Mouse (Mus musculus): ENCODE measurements around the gene Rdh8. TPM values are rescaled to one million over a fixed set of nuclear protein-coding genes. Genes with fewer than 3 reads are reported as not detected.
A peak's percentile ranks its signal among the peaks of the same experiment; 100 is the strongest.
"Not testable (repeated sequence)": the region's sequence is repeated elsewhere in the genome, so short reads cannot be mapped to it uniquely, and the experiment has no call there.

Gene Rdh8
- polyA plus RNA-seq, 1 experiment, result not detected

DNA sequence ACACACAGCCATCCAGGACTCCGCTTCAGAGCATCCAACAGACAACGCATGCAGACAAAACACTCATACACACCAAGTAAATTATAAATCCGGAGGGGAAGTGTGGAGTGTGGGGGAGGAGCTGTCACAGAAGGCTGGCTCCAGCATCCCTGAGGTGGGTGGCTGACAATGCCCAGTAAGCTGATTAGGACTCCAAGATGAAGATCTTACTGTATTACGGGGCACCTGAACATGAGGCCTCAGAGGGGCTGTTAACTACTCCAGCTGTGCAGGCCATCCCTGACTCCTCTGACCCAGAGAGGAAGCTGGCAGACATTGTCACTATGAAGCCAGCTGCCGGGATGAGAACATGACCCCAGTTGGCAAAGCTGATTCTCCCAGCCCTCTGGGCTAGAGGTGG lies 1.7 kb downstream of the Rdh8 start:
- Histone ChIP-seq H3K27me3 (ENCODE audit: control insufficient read depth, insufficient read depth, low read length) (no peaks in the 10 kb centered on the region), H3K4me1 (ENCODE audit: control insufficient read depth, insufficient read depth, low read length) (peaks cover under 1% of the 10 kb centered on the region), H3K36me3 (ENCODE audit: control insufficient read depth, insufficient read depth, low read length) (no peaks in the 10 kb centered on the region), H3K27ac (ENCODE audit: control insufficient read depth, insufficient read depth, low read depth, low read length) (no peak overlapping the region), H3K4me3 (ENCODE audit: control insufficient read depth, low read depth, low read length) (no peak overlapping the region)
- no peak for TF ChIP-seq POLR2A (IDR thresholded peaks at IDR 0.05; ENCODE audit: control insufficient read depth, low read depth, low read length)
- TF ChIP-seq CTCF (IDR thresholded peaks at IDR 0.05; ENCODE audit: control insufficient read depth, insufficient read depth, insufficient replicate concordance, low read depth, low read length), result no peak

DNA sequence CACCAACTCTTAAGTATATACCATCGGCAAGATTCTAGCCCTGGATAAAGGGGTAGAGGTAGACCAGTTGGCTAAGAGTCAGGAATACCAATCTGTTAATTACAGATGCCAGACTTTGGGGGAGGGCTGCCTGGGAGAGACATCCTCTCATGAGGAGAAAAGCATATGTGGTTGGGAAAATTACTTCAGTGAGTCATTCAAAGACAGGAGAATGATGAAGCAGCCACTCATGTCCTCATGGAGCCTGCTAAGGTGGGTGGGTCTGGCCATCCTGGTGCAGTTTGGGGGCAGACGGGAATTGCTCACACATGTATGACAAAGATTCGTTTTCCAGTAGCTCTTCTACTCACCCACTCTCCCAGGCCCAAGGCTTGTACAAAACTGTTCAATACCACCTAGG lies 4.5 kb downstream of the Rdh8 start:
- Histone ChIP-seq H3K27me3 (ENCODE audit: control insufficient read depth, insufficient read depth, low read length) (no peaks in the 10 kb centered on the region), H3K4me3 (ENCODE audit: control insufficient read depth, low read depth, low read length) (no peak overlapping the region), H3K36me3 (ENCODE audit: control insufficient read depth, insufficient read depth, low read length) (no peaks in the 10 kb centered on the region), H3K4me1 (ENCODE audit: control insufficient read depth, insufficient read depth, low read length) (peaks cover 3% of the 10 kb centered on the region), H3K27ac (ENCODE audit: control insufficient read depth, insufficient read depth, low read depth, low read length) (no peak overlapping the region)
- TF ChIP-seq CTCF (IDR thresholded peaks at IDR 0.05; ENCODE audit: control insufficient read depth, insufficient read depth, insufficient replicate concordance, low read depth, low read length), result no peak
- no peak for TF ChIP-seq POLR2A (IDR thresholded peaks at IDR 0.05; ENCODE audit: control insufficient read depth, low read depth, low read length)

DNA sequence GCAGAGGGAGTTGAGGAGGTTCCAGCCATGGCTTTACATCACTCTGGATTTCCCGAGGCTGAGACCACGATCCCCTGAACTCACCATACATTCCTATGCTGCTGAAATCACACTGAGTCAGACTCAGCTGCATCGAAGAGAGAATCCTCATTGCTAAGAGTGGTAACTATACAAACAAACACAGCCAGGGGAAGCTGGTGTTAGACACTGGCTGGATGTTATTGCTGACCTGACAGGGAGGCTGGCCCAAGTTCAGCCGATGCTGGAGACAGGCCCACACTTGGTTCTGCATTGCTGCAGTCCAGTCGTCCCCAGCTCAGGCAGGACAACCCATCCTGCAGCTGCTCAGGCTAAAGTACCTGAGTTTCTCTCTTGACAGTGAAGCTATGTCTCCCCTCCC lies 7.5 kb downstream of the Rdh8 start:
- Histone ChIP-seq H3K36me3 (ENCODE audit: control insufficient read depth, insufficient read depth, low read length) (no peaks in the 10 kb centered on the region), H3K4me1 (ENCODE audit: control insufficient read depth, insufficient read depth, low read length) (peaks cover 6% of the 10 kb centered on the region), H3K27me3 (ENCODE audit: control insufficient read depth, insufficient read depth, low read length) (no peaks in the 10 kb centered on the region), H3K4me3 (ENCODE audit: control insufficient read depth, low read depth, low read length) (no peak overlapping the region), H3K27ac (ENCODE audit: control insufficient read depth, insufficient read depth, low read depth, low read length) (no peak overlapping the region)
- TF ChIP-seq CTCF (IDR thresholded peaks at IDR 0.05; ENCODE audit: control insufficient read depth, insufficient read depth, insufficient replicate concordance, low read depth, low read length) (no peak), POLR2A (IDR thresholded peaks at IDR 0.05; ENCODE audit: control insufficient read depth, low read depth, low read length) (no peak)

DNA sequence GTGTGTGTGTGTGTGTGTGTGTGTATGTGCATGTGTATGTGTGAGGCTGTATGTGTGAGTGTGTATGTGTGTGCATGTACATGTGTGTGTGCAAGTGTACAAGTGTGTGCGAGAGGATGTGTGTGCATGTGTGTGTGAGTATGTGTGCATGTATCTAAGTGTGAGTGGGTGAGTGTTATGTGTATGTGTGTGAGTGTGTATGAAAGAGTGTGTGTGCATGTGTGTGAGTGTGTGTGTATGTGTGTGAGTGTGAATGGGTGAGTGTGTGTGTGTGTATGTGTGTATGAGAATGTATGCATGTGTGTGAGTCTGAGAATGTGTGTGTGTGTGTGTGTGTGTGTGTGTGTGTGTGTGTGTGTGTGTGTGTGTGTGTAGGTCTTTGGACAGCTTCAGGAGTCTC lies 9.8 kb downstream of the Rdh8 start:
- H3K36me3 ChIP-seq (ENCODE audit: control insufficient read depth, insufficient read depth, low read length), result no peaks in the 10 kb centered on the region
- no peak overlapping the region for H3K27ac ChIP-seq (ENCODE audit: control insufficient read depth, insufficient read depth, low read depth, low read length)
- H3K4me1 ChIP-seq (ENCODE audit: control insufficient read depth, insufficient read depth, low read length), result peaks cover 7% of the 10 kb centered on the region
- no peaks in the 10 kb centered on the region for H3K27me3 ChIP-seq (ENCODE audit: control insufficient read depth, insufficient read depth, low read length)
- TF ChIP-seq CTCF (IDR thresholded peaks at IDR 0.05; ENCODE audit: control insufficient read depth, insufficient read depth, insufficient replicate concordance, low read depth, low read length) (no peak), POLR2A (IDR thresholded peaks at IDR 0.05; ENCODE audit: control insufficient read depth, low read depth, low read length) (no peak)
- H3K4me3 ChIP-seq (ENCODE audit: control insufficient read depth, low read depth, low read length), result no peak overlapping the region

DNA sequence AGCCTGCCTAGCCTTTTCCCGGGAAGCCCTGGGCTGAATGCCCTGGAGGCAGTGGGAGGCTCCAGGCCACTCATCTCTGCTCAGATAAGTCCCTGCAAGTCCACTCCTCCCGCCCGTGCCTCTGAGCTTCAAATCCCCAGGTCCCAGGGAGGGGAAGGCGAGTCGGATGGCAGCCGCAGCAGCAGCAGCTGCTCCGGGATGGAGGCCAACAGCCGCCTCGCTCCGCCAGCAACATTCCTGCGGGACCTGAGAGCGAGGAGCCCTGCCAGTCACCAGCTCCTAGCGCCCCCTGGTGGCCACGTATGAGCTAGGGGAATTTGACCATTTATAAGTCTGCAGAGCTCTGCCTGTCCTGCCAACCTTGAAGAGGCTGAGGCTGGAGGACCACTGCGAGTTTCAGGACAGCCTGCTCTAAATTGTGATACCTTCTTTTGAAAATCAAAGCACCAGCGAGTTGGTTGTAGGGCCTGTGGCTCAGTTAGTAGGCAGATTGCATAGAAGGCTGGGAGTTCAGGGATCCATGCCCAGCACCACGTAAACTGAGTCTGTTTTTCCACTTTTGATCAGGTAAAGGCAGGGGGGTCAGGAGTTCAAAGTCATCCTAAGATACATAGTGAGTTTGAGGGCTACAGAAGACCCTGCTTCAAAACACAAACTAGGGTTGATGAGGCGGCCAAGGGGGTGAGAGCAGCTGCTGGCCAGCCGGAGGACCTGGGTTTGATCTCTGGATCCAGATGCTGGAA lies 12.8 kb downstream of the Rdh8 start:
- H3K4me3 ChIP-seq (ENCODE audit: control insufficient read depth, low read depth, low read length), result peak overlapping the region; percentile 35
- TF ChIP-seq POLR2A (IDR thresholded peaks at IDR 0.05; ENCODE audit: control insufficient read depth, low read depth, low read length) (no peak), CTCF (IDR thresholded peaks at IDR 0.05; ENCODE audit: control insufficient read depth, insufficient read depth, insufficient replicate concordance, low read depth, low read length) (peak; percentile 97)
- H3K4me1 ChIP-seq (ENCODE audit: control insufficient read depth, insufficient read depth, low read length), result peaks cover 5% of the 10 kb centered on the region
- H3K36me3 ChIP-seq (ENCODE audit: control insufficient read depth, insufficient read depth, low read length), result no peaks in the 10 kb centered on the region
- no peaks in the 10 kb centered on the region for H3K27me3 ChIP-seq (ENCODE audit: control insufficient read depth, insufficient read depth, low read length)
- H3K27ac ChIP-seq (ENCODE audit: control insufficient read depth, insufficient read depth, low read depth, low read length), result no peak overlapping the region

DNA sequence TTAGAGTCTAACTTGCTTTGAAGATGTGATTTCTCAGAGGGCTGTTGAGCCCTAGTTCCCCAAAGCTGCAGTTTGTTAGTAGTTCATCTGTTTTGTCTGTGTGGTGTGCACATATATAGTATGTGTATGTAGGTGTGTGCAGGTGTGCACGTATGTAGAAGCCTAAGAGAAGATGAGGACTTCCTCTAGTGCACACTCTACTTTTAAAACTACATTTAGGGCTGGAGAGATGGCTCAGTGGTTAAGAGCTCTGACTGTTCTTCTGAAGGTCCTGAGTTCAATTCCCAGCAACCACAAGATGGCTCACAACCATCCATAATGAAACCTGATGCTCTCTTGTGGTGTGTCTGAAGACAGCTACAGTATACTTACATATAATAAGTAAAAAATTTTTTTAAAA lies 16.6 kb downstream of the Rdh8 start:
- Histone ChIP-seq H3K4me3 (ENCODE audit: control insufficient read depth, low read depth, low read length) (no peak overlapping the region), H3K27me3 (ENCODE audit: control insufficient read depth, insufficient read depth, low read length) (no peaks in the 10 kb centered on the region), H3K4me1 (ENCODE audit: control insufficient read depth, insufficient read depth, low read length) (peaks cover 5% of the 10 kb centered on the region), H3K36me3 (ENCODE audit: control insufficient read depth, insufficient read depth, low read length) (no peaks in the 10 kb centered on the region), H3K27ac (ENCODE audit: control insufficient read depth, insufficient read depth, low read depth, low read length) (no peak overlapping the region)
- TF ChIP-seq POLR2A (IDR thresholded peaks at IDR 0.05; ENCODE audit: control insufficient read depth, low read depth, low read length), result no peak
- no peak for TF ChIP-seq CTCF (IDR thresholded peaks at IDR 0.05; ENCODE audit: control insufficient read depth, insufficient read depth, insufficient replicate concordance, low read depth, low read length)

DNA sequence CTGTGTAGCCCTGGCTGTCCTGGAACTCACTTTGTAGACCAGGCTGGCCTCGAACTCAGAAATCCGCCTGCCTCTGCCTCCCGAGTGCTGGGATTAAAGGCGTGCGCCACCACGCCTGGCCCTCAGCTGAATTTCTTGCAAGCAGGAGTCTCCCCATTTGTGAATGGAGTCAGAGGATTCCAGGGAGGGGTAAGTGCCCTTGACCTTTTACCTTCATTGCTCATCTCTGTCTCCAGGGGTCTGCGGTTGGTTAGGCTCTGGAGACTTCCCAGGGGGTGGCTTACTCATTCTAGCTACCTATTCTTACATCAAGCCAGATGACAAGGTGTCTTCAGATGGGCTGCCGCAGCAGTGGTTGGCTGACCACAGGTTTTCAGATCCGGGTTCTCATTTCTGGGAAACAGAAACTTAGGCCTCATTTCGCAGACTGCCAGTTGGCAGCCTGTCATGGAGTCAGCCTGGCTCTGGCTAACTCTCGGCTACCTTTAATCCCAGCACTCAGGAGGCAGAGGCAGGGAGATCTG lies 17.2 kb downstream of the Rdh8 start:
- H3K4me1 ChIP-seq (ENCODE audit: control insufficient read depth, insufficient read depth, low read length); H3K27me3 ChIP-seq (ENCODE audit: control insufficient read depth, insufficient read depth, low read length); H3K4me3 ChIP-seq (ENCODE audit: control insufficient read depth, low read depth, low read length); H3K36me3 ChIP-seq (ENCODE audit: control insufficient read depth, insufficient read depth, low read length); H3K27ac ChIP-seq (ENCODE audit: control insufficient read depth, insufficient read depth, low read depth, low read length): not testable (repeated sequence)

Data from testis, adult 2 months (tissue).